Mouse (Mus musculus) ES-E14 (cell line): ENCODE results near the gene Xrcc2. TPM values are rescaled to one million over a fixed set of nuclear protein-coding genes. Genes with fewer than 3 reads are reported as not detected.
"Not testable (repeated sequence)": the region's sequence is repeated elsewhere in the genome, so short reads cannot be mapped to it uniquely, and the experiment has no call there.

ENCODE experiments used
- DNase-seq: peaks from one replicate; pipeline ENCODE4 v3.0.0-alpha.2; 2013; ENCODE audit warnings: low read depth, low spot score
- H3K27ac ChIP-seq: 2 replicates; pipeline ENCODE4 v1.5.1; 2012; ENCODE audit warnings: low read depth, mild to moderate bottlenecking, low read length, moderate library complexity, mixed read lengths; ENCODE audit not compliant: poor library complexity, insufficient read depth, severe bottlenecking
- H3K36me3 ChIP-seq: 2 replicates; pipeline ENCODE4 v1.6.1; 2012; ENCODE audit warnings: mild to moderate bottlenecking, low read length, moderate library complexity, mixed read lengths; ENCODE audit not compliant: control insufficient read depth, poor library complexity, insufficient read depth, severe bottlenecking
- H3K4me1 ChIP-seq, 2 experiments: fragments of 150-350 bp in 1 of 2; sonication (generic) in 1 of 2; 2 replicates each; pipeline ENCODE4 v1.6.1; 2012; ENCODE audit warnings: low read length in 2 of 2, mild to moderate bottlenecking in 1 of 2, mixed read lengths in 1 of 2; ENCODE audit not compliant: control insufficient read depth in 2 of 2, insufficient read depth in 2 of 2, poor library complexity in 1 of 2
- H3K4me3 ChIP-seq, 2 experiments: fragments of 150-350 bp in 1 of 2; sonication (generic) in 1 of 2; 2 replicates each; pipeline ENCODE4 v1.5.1; 2012; ENCODE audit warnings: low read length in 2 of 2, low read depth in 1 of 2, mild to moderate bottlenecking in 1 of 2, mixed read lengths in 1 of 2; ENCODE audit not compliant: insufficient read depth in 1 of 2, poor library complexity in 1 of 2, severe bottlenecking in 1 of 2
- H3K9ac ChIP-seq: 2 replicates; pipeline ENCODE4 v1.6.1; 2012; ENCODE audit warnings: low read depth, mild to moderate bottlenecking, low read length, mixed read lengths; ENCODE audit not compliant: poor library complexity, insufficient read depth, severe bottlenecking
- H3K9me3 ChIP-seq: fragments of 150-350 bp; sonication (generic); 2 replicates; pipeline ENCODE4 v1.6.1; 2012; ENCODE audit warnings: low read depth, mild to moderate bottlenecking, low read length; ENCODE audit not compliant: control insufficient read depth, insufficient read depth
- CHD2 ChIP-seq: IDR thresholded peaks from 2 replicates; pipeline ENCODE4 v1.6.1; 2014; ENCODE audit warnings: mild to moderate bottlenecking, low read depth, low read length, inconsistent platforms
- HCFC1 ChIP-seq: IDR thresholded peaks from 2 replicates; pipeline ENCODE4 v1.6.1; 2012; ENCODE audit warnings: low read length, inconsistent platforms, borderline replicate concordance; ENCODE audit not compliant: insufficient read depth
- MAFK ChIP-seq: IDR thresholded peaks from 2 replicates; pipeline ENCODE4 v1.6.1; 2014; ENCODE audit warnings: mild to moderate bottlenecking, low read depth, low read length, inconsistent platforms; ENCODE audit not compliant: insufficient read depth
- ZC3H11A ChIP-seq: IDR thresholded peaks from 2 replicates; pipeline ENCODE4 v1.6.1; 2012; ENCODE audit warnings: low read depth, mild to moderate bottlenecking, inconsistent platforms, low read length, borderline replicate concordance
- ZNF384 ChIP-seq: IDR thresholded peaks from 2 replicates; pipeline ENCODE4 v1.6.1; 2012; ENCODE audit warnings: low read depth, low read length, inconsistent platforms
- in situ Hi-C, 2 experiments: fragments of 600-800 bp; cut with MboI; formaldehyde crosslinking; loops; one replicate each; pipeline ENCODE4 v1.15.1; 2025; ENCODE audit warnings: low sequenced_read_pairs in 2 of 2, inconsistent platforms in 1 of 2; ENCODE audit not compliant: unreplicated experiment in 2 of 2
- total RNA-seq: library from RNA; depleted of rRNA; stranded (reverse); fragments of 300-350 nt; gene quantifications from 2 replicates; pipeline ENCODE4 v1.2.3, GENCODE M21; 2012

The Xrcc2 gene
- total RNA-seq, 1 experiment = 32.1 TPM

GRCm38 (mm10) chr5:25751552-25751951 is 45.9 kb upstream of the Xrcc2 start:
- DNase-seq = no peak
- Histone ChIP-seq H3K4me3 (no peak overlapping the region), H3K4me1 (peaks cover 2 to 3% of the 10 kb centered on the region in 2 experiments; a peak in 1 of 4 replicates), H3K9ac (no peak overlapping the region), H3K27ac (no peak overlapping the region), H3K9me3 (no peaks in the 10 kb centered on the region), H3K36me3 (no peaks in the 10 kb centered on the region)
- in situ Hi-C loops = no loop called here
- TF ChIP-seq HCFC1 (no peak), ZC3H11A (no peak), CHD2 (no peak), MAFK (no peak), ZNF384 (no peak)

DNA sequence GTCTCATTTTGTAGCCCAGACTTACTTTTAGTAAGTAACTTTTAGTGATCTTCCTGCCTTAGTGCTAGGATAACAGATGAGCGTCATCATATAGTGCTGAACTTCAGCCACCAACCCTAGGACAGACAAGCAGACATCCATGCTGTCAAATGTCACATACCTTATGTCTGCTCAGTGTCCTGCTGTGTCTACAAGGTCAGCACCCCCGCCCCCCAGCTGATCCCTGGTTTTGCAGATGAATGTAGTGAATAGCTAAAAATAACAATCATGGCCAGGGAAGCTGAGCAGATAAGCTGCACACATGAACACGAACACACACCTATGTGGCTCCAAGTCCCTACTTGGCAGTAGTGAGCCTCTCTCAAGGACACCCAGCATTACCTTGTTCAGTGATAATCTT is 43.0 kb upstream of the Xrcc2 start:
- TF ChIP-seq ZC3H11A (no peak), CHD2 (no peak), HCFC1 (no peak), MAFK (no peak), ZNF384 (no peak)
- Histone ChIP-seq H3K9ac (no peak overlapping the region), H3K9me3 (no peaks in the 10 kb centered on the region), H3K27ac (no peak overlapping the region), H3K36me3 (no peaks in the 10 kb centered on the region), H3K4me1 (peaks cover 0 to 3% of the 10 kb centered on the region in 2 experiments; a peak in 1 of 4 replicates), H3K4me3 (no peak overlapping the region)
- DNase-seq = no peak
- in situ Hi-C loops = no loop called here

GRCm38 (mm10) chr5:25747904-25748303 is 42.3 kb upstream of the Xrcc2 start:
- Histone ChIP-seq H3K4me1 (peaks cover 0 to 3% of the 10 kb centered on the region in 2 experiments; a peak in 1 of 4 replicates), H3K4me3 (no peak overlapping the region), H3K27ac (no peak overlapping the region), H3K9ac (no peak overlapping the region), H3K36me3 (no peaks in the 10 kb centered on the region), H3K9me3 (no peaks in the 10 kb centered on the region)
- in situ Hi-C loops = no loop called here
- TF ChIP-seq MAFK (no peak), ZNF384 (no peak), CHD2 (no peak), HCFC1 (no peak), ZC3H11A (no peak)
- no peak for DNase-seq

DNA sequence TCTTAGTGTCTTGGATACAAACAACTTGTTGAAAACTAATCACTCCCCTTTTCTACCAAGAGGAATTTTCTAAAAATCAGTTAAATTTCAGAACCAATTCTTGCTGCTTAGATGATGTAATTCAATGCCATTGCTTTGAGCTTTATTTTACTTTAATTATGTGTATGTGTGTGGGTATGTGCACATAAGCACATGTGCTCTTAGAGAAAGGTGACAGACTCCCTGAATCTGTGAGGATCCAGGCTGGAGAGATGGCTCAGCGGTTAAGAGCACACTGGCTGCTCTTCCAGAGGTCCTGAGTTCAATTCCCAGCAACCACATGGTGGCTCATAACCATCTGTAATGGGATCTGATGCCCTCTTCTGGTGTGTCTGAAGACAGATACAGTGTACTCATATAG is 33.3 kb upstream of the Xrcc2 start:
- H3K36me3 ChIP-seq, in situ Hi-C loops, H3K9ac ChIP-seq, DNase-seq, H3K4me1 ChIP-seq, H3K9me3 ChIP-seq, H3K27ac ChIP-seq, H3K4me3 ChIP-seq: not testable (repeated sequence)

GRCm38 (mm10) chr5:25738448-25738847 is 32.8 kb upstream of the Xrcc2 start:
- TF ChIP-seq ZNF384 = no peak
- TF ChIP-seq HCFC1 = no peak
- no peak for TF ChIP-seq CHD2
- no peak for TF ChIP-seq MAFK
- no peak for TF ChIP-seq ZC3H11A
- H3K9ac ChIP-seq = no peak overlapping the region
- no peak overlapping the region for H3K4me3 ChIP-seq
- H3K9me3 ChIP-seq = no peaks in the 10 kb centered on the region
- H3K4me1 ChIP-seq = no peaks in the 10 kb centered on the region
- in situ Hi-C loops = no loop called here
- no peaks in the 10 kb centered on the region for H3K36me3 ChIP-seq
- H3K27ac ChIP-seq = no peak overlapping the region
- DNase-seq = no peak
